Mouse (Mus musculus) lung, embryonic 14.5 days (tissue): ENCODE measurements around the gene Spout1. TPM values are rescaled to one million over a fixed set of nuclear protein-coding genes. Genes with fewer than 3 reads are reported as not detected.
A peak's percentile ranks its signal among the peaks of the same experiment; 100 is the strongest.

Experiments
- ATAC-seq: fragments of 200-750 bp; cut with Nextera tagmentation; 2 replicates; pipeline ENCODE4 v1.8.0; 2017; ENCODE audit warnings: mild to moderate bottlenecking, moderate TSS enrichment, moderate library complexity; ENCODE audit not compliant: insufficient read depth
- DNase-seq: peaks from one replicate; pipeline ENCODE4 v3.0.0-alpha.2; 2015
- H3K27ac ChIP-seq: fragments of 300-500 bp; sonication (generic); 2 replicates; pipeline ENCODE4 v1.5.1; 2014; ENCODE audit warnings: low read depth, mild to moderate bottlenecking, moderate library complexity
- H3K27me3 ChIP-seq: fragments of 300-500 bp; sonication (generic); 2 replicates; pipeline ENCODE4 v1.6.1; 2014; ENCODE audit warnings: low read length, control low read depth; ENCODE audit not compliant: insufficient read depth
- H3K36me3 ChIP-seq: fragments of 300-500 bp; sonication (generic); 2 replicates; pipeline ENCODE4 v1.6.1; 2014; ENCODE audit warnings: control low read depth; ENCODE audit not compliant: insufficient read depth
- H3K4me1 ChIP-seq: fragments of 300-500 bp; sonication (generic); 2 replicates; pipeline ENCODE4 v1.6.1; 2014; ENCODE audit warnings: antibody characterized with exemption, control low read depth; ENCODE audit not compliant: insufficient read depth
- H3K4me2 ChIP-seq: fragments of 300-500 bp; sonication (generic); 2 replicates; pipeline ENCODE4 v1.6.1; 2014; ENCODE audit warnings: mild to moderate bottlenecking
- H3K4me3 ChIP-seq: fragments of 300-500 bp; sonication (generic); 2 replicates; pipeline ENCODE4 v1.5.1; 2014; ENCODE audit warnings: low read depth, low read length
- H3K9ac ChIP-seq: fragments of 300-500 bp; sonication (generic); 2 replicates; pipeline ENCODE4 v1.6.1; 2014
- H3K9me3 ChIP-seq: fragments of 300-500 bp; sonication (generic); 2 replicates; pipeline ENCODE4 v1.6.1; 2016; ENCODE audit warnings: low read depth, low read length, control low read depth
- CTCF ChIP-seq: IDR thresholded peaks from 2 replicates; pipeline ENCODE4 v1.5.1; 2016; ENCODE audit warnings: antibody characterized with exemption, low read depth
- WGBS: fragments of 180-500 bp; shearing (Covaris S2); extraction: QIAGEN DNeasy Blood & Tissue Kit; methylation state at CpG from one replicate; pipeline ENCODE4 v1.1.7; 2014; 5-methylcytosine and 5-hydroxymethylcytosine counted together
- polyA plus RNA-seq: library from polyadenylated mRNA; unstranded; fragments of >200 nt; fragmentation: Nextera tagmentation; extraction: Ambion mirVana; gene quantifications from 2 replicates; pipeline ENCODE4 v1.2.1, GENCODE M21; 2014

Gene Spout1
- polyA plus RNA-seq, 1 experiment from 2014 or later: 72.6 TPM

DNA sequence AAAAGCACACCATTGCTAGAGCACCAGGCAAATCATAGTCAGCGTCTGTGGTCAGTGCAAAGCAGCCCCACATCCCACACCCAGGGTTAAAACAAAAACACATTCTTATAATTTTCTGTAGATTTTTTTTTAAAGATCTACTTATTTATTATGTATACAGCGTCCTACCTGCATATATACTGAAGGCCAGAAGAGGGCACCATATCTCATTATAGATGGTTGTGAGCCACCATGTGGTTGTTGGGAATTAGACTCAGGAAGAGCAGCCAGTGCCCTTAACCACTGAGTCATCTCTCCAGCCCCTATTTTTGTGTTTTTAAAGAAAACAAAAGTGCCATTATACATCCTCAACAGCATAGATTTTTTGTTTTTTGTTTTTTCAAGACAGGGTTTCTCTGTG is 49.5 kb downstream of the Spout1 start:
- Histone ChIP-seq H3K36me3 (no peaks in the 10 kb centered on the region), H3K27me3 (no peaks in the 10 kb centered on the region), H3K27ac (no peak overlapping the region), H3K9ac (no peak overlapping the region), H3K4me2 (no peak overlapping the region), H3K9me3 (no peaks in the 10 kb centered on the region), H3K4me3 (no peak overlapping the region), H3K4me1 (no peaks in the 10 kb centered on the region; the same call in 1 of the 2 replicates)
- TF ChIP-seq CTCF: peak; percentile 76
- ATAC-seq (no peak), DNase-seq (peak; percentile 83)
- WGBS: 39% methylated on average over 2 of the region's 2 CpGs

DNA sequence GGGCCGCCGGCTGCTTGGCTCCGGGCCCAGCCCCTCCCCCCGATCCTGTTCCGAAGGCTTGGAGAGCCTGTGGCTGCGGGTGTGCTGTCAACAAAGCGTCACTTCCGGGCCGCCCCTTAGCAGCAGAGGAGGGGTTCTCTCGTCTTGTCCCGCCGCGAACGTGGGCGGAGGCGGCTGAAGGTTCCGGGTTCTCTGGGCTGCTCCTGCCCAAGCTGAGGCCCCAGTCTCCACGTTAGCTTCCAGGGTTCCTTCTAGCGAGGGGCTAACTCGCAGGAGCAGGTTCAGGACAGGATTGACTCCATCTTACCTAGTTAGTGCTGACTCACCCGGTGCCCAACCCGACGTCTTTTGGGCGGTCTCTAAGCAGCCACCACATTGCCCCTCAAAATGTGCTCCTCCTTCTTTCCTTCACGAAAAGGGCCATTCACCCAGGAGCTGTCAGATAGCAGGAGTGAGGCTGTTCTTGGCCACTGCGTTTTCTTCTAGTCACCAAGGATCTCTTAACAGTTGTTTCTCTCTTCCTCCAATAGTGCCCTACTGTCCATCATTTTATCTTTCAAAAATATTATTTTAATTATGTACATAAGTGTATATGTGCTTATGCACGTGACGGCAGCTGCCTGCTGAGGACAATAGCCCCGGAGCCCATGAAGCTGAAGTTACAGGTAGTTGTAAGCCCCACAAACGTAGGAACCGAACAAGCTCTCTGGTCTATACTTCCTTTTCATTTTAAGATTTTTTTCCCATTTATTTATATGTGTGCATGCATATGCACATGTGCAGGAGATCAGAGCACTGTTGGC is 53.6 kb downstream of the Spout1 start, which contains the start of gene Zer1:
Gene Zer1, minus strand, starts transcription at position 114 of the 803 bp plus-strand sequence.
- 9% methylated on average over 31 of the region's 31 CpGs for WGBS

DNA sequence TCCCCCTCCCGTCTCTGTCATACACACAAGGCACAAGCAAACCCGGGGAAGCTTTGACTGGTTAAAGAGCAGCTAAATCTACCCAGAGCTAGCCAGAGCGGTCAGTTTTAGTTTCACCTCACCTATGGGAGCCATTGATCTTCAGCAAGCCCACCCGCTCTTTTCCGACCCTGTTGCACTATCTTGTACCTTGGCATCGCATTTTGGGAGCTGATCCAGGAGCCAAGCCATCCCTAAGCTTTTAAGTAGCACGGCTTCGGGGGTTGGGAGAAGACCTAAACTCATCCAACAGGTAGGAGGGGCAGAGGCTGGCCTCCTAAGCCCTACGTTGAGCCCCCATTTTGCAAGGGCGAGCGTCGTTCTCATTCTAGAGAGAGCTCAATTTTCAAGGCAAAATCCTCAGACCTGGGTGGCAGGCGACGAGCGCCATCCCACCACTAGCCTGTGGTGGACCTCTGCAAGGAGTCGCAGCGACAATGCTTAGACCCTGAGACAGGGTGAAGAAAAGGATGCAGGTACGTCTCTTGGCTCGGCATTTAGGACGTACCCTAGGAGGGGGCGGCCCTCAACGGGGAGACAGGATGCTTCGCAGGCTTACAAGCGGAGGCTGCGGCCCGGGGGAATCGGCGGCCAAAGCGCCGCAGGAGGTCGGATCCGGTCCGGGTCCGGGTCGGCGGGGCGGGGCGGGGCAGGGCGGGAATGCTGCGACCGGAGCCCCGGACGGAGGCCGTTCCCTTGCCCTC is 54.4 kb downstream of the Spout1 start:
- Histone ChIP-seq H3K9ac (peak overlapping the region; percentile 90), H3K27ac (peak overlapping the region; percentile 87), H3K4me3 (peak overlapping the region; percentile 79), H3K4me2 (peak overlapping the region; percentile 95), H3K27me3 (no peaks in the 10 kb centered on the region), H3K9me3 (no peaks in the 10 kb centered on the region), H3K36me3 (no peaks in the 10 kb centered on the region), H3K4me1 (no peaks in the 10 kb centered on the region)
- TF ChIP-seq CTCF: no peak
- DNase-seq: no peak
- peak; percentile 80 for ATAC-seq
- WGBS: 1% methylated on average over 43 of the region's 44 CpGs

More for the DNA sequence above, 53.6 kb downstream of the Spout1 start, which contains the start of gene Zer1:
- Histone ChIP-seq H3K27ac (peak within 1 kb of the TSS; percentile 87), H3K36me3 (no peaks in the 10 kb centered on the region), H3K4me1 (no peaks in the 10 kb centered on the region), H3K9ac (peak within 1 kb of the TSS; percentile 90), H3K4me2 (peak within 1 kb of the TSS; percentile 95), H3K4me3 (peak within 1 kb of the TSS; percentile 79), H3K27me3 (no peaks in the 10 kb centered on the region), H3K9me3 (no peaks in the 10 kb centered on the region)
- TF ChIP-seq CTCF: no peak
- ATAC-seq (peak; percentile 97), DNase-seq (peak; percentile 97)

Other genes with a start within 250 kb of the Spout1 start
- 59.0 and 64.0 TPM in 2 replicates for gene Gle1, start 243.0 kb downstream of the Spout1 start, polyA plus RNA-seq
- gene Sptan1, start 212.9 kb downstream of the Spout1 start, polyA plus RNA-seq: 149 and 154 TPM in 2 replicates
- gene Wdr34, start 129.6 kb downstream of the Spout1 start, polyA plus RNA-seq: 27.7 and 28.5 TPM in 2 replicates
- 564 and 591 TPM in 2 replicates for gene Set, start 121.1 kb downstream of the Spout1 start, polyA plus RNA-seq
- 9.5 and 11.7 TPM in 2 replicates for gene Pkn3, start 100.8 kb downstream of the Spout1 start, polyA plus RNA-seq
- gene Zdhhc12, start 84.8 kb downstream of the Spout1 start, polyA plus RNA-seq: 28.5 and 31.5 TPM in 2 replicates
- 8.8 and 8.9 TPM in 2 replicates for gene Zer1, start 53.9 kb downstream of the Spout1 start, polyA plus RNA-seq
- gene Tbc1d13, start 44.7 kb downstream of the Spout1 start, polyA plus RNA-seq: 10.9 and 12.3 TPM in 2 replicates
- gene Endog, start 7.0 kb downstream of the Spout1 start, polyA plus RNA-seq: 18.4 and 19.7 TPM in 2 replicates
- 7.6 and 8.7 TPM in 2 replicates for gene Kyat1, start 27.4 kb upstream of the Spout1 start, polyA plus RNA-seq
- gene Lrrc8a, start 59.3 kb upstream of the Spout1 start, polyA plus RNA-seq: 43.9 and 44.4 TPM in 2 replicates
- 0.20 and 0.23 TPM in 2 replicates for gene Gm28035, start 62.1 kb upstream of the Spout1 start, polyA plus RNA-seq
- 7.1 and 7.3 TPM in 2 replicates for gene Phyhd1, start 87.7 kb upstream of the Spout1 start, polyA plus RNA-seq
- not detected in 2 replicates for gene Gm28038, start 102.6 kb upstream of the Spout1 start, polyA plus RNA-seq
- 30.6 and 31.7 TPM in 2 replicates for gene Dolk, start 107.9 kb upstream of the Spout1 start, polyA plus RNA-seq
- 49.4 and 56.0 TPM in 2 replicates for gene Nup188, start 107.9 kb upstream of the Spout1 start, polyA plus RNA-seq
- gene Sh3glb2, start 180.9 kb upstream of the Spout1 start, polyA plus RNA-seq: 57.5 and 59.9 TPM in 2 replicates
- gene Miga2, start 185.8 kb upstream of the Spout1 start, polyA plus RNA-seq: 19.9 and 24.5 TPM in 2 replicates
- gene Dolpp1, start 213.8 kb upstream of the Spout1 start, polyA plus RNA-seq: 32.6 and 34.2 TPM in 2 replicates
- gene Crat, start 237.4 kb upstream of the Spout1 start, polyA plus RNA-seq: 28.0 and 30.3 TPM in 2 replicates
- gene Ptpa, start 237.6 kb upstream of the Spout1 start, polyA plus RNA-seq: 85.7 and 95.5 TPM in 2 replicates